Mouse (Mus musculus) fibroblast of lung, adult 2 months (primary cell): ENCODE data around the gene Prepl.

ENCODE experiments used
- DNase-seq: peaks from one replicate; pipeline ENCODE4 v3.0.0-alpha.2; 2011; ENCODE audit warnings: low read depth

Gene Prepl

GRCm38 (mm10) chr17:85020343-85020742 lies 69.7 kb downstream of the Prepl start:
- DNase-seq: no peak

- DNase-seq: no peak
These were observed 71.2 kb downstream of the Prepl start for GRCm38 (mm10) chr17:85018794-85019193.

GRCm38 (mm10) chr17:85018344-85018743 lies 71.7 kb downstream of the Prepl start:
- DNase-seq: no peak

DNA sequence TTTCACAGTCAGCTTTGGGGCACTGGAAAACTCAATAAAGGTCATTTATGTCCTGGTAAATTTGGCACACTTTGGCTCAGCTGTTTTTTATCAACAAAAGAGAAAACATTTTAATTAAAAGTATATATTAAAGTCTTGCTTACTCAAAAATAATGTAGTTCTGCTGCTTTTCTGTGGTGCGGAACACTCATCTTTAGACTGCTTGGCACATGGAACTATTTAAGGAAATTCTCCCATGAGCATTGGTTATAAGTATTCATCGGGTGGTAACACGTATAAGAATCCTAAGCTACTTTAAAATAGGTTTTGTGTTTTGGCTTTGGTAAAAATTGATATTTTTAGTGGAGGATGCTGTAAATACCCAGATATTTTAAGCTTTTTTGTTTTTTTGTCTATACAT lies 75.4 kb downstream of the Prepl start:
- DNase-seq: no peak

GRCm38 (mm10) chr17:85013485-85013884 lies 76.6 kb downstream of the Prepl start:
- no peak for DNase-seq
